Mouse (Mus musculus): ENCODE results near the gene Prg2. TPM values are rescaled to one million over a fixed set of nuclear protein-coding genes. Genes with fewer than 3 reads are reported as not detected.

Prg2 gene
- polyA plus RNA-seq, 1 experiment: 0.16 TPM

- Histone ChIP-seq H3K4me3 (ENCODE audit: insufficient read depth, low read depth, low read length) (no peak overlapping the region), H3K27ac (ENCODE audit: insufficient read depth, low read depth, low read length) (no peak overlapping the region), H3K4me1 (ENCODE audit: control insufficient read depth, insufficient read depth, low read length) (no peaks in the 10 kb centered on the region), H3K27me3 (replicated peaks; ENCODE audit: control insufficient read depth, insufficient read depth, low read length) (no peaks in the 10 kb centered on the region), H3K36me3 (ENCODE audit: control insufficient read depth, insufficient read depth, low read length) (no peaks in the 10 kb centered on the region)
- TF ChIP-seq CTCF (conservative IDR thresholded peaks at IDR 0.05; ENCODE audit: insufficient read depth, insufficient read length, low read depth, low read length) (peak; percentile 29; the same call in 1 of the 2 replicates), POLR2A (IDR thresholded peaks at IDR 0.05; ENCODE audit: low read depth, low read length) (no peak)
- WGBS: 30% methylated on average over 2 of the region's 2 CpGs
- peak; percentile 89 for DNase-seq
Measured at GRCm38 (mm10) chr2:84961300-84961699, 19.0 kb upstream of the Prg2 start.

- no peaks in the 10 kb centered on the region for H3K4me1 ChIP-seq (ENCODE audit: control insufficient read depth, insufficient read depth, low read length)
- no peak for DNase-seq
- H3K36me3 ChIP-seq (ENCODE audit: control insufficient read depth, insufficient read depth, low read length): no peaks in the 10 kb centered on the region
- WGBS: 77% methylated on average over 3 of the region's 3 CpGs
- H3K27ac ChIP-seq (ENCODE audit: insufficient read depth, low read depth, low read length): peak overlapping the region; percentile 71; the same call in 1 of the 2 replicates
- TF ChIP-seq CTCF (conservative IDR thresholded peaks at IDR 0.05; ENCODE audit: insufficient read depth, insufficient read length, low read depth, low read length): no peak
- no peak for TF ChIP-seq POLR2A (IDR thresholded peaks at IDR 0.05; ENCODE audit: low read depth, low read length)
- no peak overlapping the region for H3K4me3 ChIP-seq (ENCODE audit: insufficient read depth, low read depth, low read length)
- H3K27me3 ChIP-seq (replicated peaks; ENCODE audit: control insufficient read depth, insufficient read depth, low read length): no peaks in the 10 kb centered on the region; the same call in 1 of the 2 replicates
Measured at GRCm38 (mm10) chr2:84961901-84962300, 18.4 kb upstream of the Prg2 start.

- WGBS: 55% methylated on average over 6 of the region's 6 CpGs
- DNase-seq: no peak
- H3K27ac ChIP-seq (ENCODE audit: insufficient read depth, low read depth, low read length): no peak overlapping the region
- no peaks in the 10 kb centered on the region for H3K36me3 ChIP-seq (ENCODE audit: control insufficient read depth, insufficient read depth, low read length)
- no peaks in the 10 kb centered on the region for H3K4me1 ChIP-seq (ENCODE audit: control insufficient read depth, insufficient read depth, low read length)
- TF ChIP-seq CTCF (conservative IDR thresholded peaks at IDR 0.05; ENCODE audit: insufficient read depth, insufficient read length, low read depth, low read length) (no peak), POLR2A (IDR thresholded peaks at IDR 0.05; ENCODE audit: low read depth, low read length) (no peak)
- no peak overlapping the region for H3K4me3 ChIP-seq (ENCODE audit: insufficient read depth, low read depth, low read length)
- H3K27me3 ChIP-seq (replicated peaks; ENCODE audit: control insufficient read depth, insufficient read depth, low read length): no peaks in the 10 kb centered on the region; the same call in 1 of the 2 replicates
Measured at GRCm38 (mm10) chr2:84962906-84963507, 17.3 kb upstream of the Prg2 start.

DNA sequence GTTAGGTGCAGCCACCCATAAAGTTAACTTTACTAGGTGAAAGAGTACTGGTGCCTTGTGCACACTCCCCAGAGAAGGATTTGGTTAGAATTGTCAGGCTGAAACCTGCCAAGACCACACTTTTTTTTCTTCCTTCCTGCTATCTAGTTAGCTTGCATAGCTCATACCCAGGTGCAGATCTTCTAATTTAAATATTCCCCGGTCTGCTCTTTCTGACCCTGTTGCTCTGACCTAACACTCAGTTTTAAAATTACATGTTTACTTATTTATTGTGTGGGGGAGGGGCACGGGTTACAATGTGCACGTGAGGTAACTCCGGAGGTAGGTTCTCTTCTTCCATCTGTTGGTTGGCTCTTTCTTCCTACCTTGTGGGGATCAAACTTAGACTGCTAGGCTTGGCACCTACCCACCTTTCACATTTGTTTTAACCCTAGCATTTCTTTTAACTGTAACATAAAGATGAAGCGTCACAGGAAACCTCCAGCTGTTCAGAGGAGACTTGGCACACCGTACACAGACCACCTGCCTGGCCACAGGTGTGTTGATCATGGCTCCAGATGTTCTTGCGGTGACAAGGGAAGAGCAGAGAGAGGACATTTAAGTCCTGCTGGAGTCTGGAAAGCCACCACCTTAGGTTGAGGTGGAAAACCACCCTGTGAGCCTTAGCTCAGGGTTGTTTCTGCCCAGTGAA, 16.0 kb upstream of the Prg2 start:
- H3K36me3 ChIP-seq (ENCODE audit: control insufficient read depth, insufficient read depth, low read length): no peaks in the 10 kb centered on the region
- DNase-seq: no peak
- no peaks in the 10 kb centered on the region; the same call in 1 of the 2 replicates for H3K27me3 ChIP-seq (replicated peaks; ENCODE audit: control insufficient read depth, insufficient read depth, low read length)
- no peaks in the 10 kb centered on the region for H3K4me1 ChIP-seq (ENCODE audit: control insufficient read depth, insufficient read depth, low read length)
- 78% methylated on average over 7 of the region's 7 CpGs for WGBS
- TF ChIP-seq POLR2A (IDR thresholded peaks at IDR 0.05; ENCODE audit: low read depth, low read length): no peak
- H3K4me3 ChIP-seq (ENCODE audit: insufficient read depth, low read depth, low read length): no peak overlapping the region
- no peak overlapping the region for H3K27ac ChIP-seq (ENCODE audit: insufficient read depth, low read depth, low read length)

- no peaks in the 10 kb centered on the region for H3K4me1 ChIP-seq (ENCODE audit: control insufficient read depth, insufficient read depth, low read length)
- no peaks in the 10 kb centered on the region; the same call in 1 of the 2 replicates for H3K27me3 ChIP-seq (replicated peaks; ENCODE audit: control insufficient read depth, insufficient read depth, low read length)
- no peak overlapping the region for H3K27ac ChIP-seq (ENCODE audit: insufficient read depth, low read depth, low read length)
- TF ChIP-seq POLR2A (IDR thresholded peaks at IDR 0.05; ENCODE audit: low read depth, low read length): no peak
- no peak for TF ChIP-seq CTCF (conservative IDR thresholded peaks at IDR 0.05; ENCODE audit: insufficient read depth, insufficient read length, low read depth, low read length)
- 82% methylated on average over 5 of the region's 5 CpGs for WGBS
- no peaks in the 10 kb centered on the region for H3K36me3 ChIP-seq (ENCODE audit: control insufficient read depth, insufficient read depth, low read length)
- DNase-seq: no peak
- no peak overlapping the region for H3K4me3 ChIP-seq (ENCODE audit: insufficient read depth, low read depth, low read length)
Measured at GRCm38 (mm10) chr2:84967318-84967991, 12.8 kb upstream of the Prg2 start.

DNA sequence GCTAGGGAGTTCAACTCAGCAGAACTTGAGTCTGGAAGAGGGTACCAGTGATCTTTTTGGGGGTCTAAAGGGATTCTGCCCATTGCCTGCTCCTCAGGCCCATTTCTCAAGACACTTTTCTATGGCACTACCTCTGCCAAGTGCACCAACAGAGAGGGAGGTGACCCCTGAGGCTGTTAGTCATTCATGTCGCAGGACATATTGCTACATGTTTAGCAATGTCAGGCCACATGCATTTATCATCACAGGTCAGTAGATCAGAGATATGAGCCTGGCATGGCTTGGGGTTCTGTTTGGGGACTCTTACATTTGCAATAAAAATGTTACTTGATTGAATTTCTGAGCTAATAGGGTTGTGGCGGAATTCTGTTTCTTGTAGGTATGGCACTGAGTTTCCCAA, 4.7 kb upstream of the Prg2 start:
- TF ChIP-seq CTCF (conservative IDR thresholded peaks at IDR 0.05; ENCODE audit: insufficient read depth, insufficient read length, low read depth, low read length) (no peak), POLR2A (IDR thresholded peaks at IDR 0.05; ENCODE audit: low read depth, low read length) (no peak)
- no peaks in the 10 kb centered on the region for H3K27me3 ChIP-seq (replicated peaks; ENCODE audit: control insufficient read depth, insufficient read depth, low read length)
- 91% methylated on average over 2 of the region's 2 CpGs for WGBS
- H3K4me1 ChIP-seq (ENCODE audit: control insufficient read depth, insufficient read depth, low read length): no peaks in the 10 kb centered on the region
- H3K4me3 ChIP-seq (ENCODE audit: insufficient read depth, low read depth, low read length): no peak overlapping the region
- no peaks in the 10 kb centered on the region for H3K36me3 ChIP-seq (ENCODE audit: control insufficient read depth, insufficient read depth, low read length)
- no peak overlapping the region for H3K27ac ChIP-seq (ENCODE audit: insufficient read depth, low read depth, low read length)
- DNase-seq: no peak

- WGBS: 75% methylated on average over 1 of the region's 1 CpGs
- Histone ChIP-seq H3K4me1 (ENCODE audit: control insufficient read depth, insufficient read depth, low read length) (no peaks in the 10 kb centered on the region), H3K27me3 (replicated peaks; ENCODE audit: control insufficient read depth, insufficient read depth, low read length) (no peaks in the 10 kb centered on the region), H3K4me3 (ENCODE audit: insufficient read depth, low read depth, low read length) (no peak within 1 kb of the TSS), H3K27ac (ENCODE audit: insufficient read depth, low read depth, low read length) (no peak within 1 kb of the TSS), H3K36me3 (ENCODE audit: control insufficient read depth, insufficient read depth, low read length) (no peaks in the 10 kb centered on the region)
- TF ChIP-seq CTCF (conservative IDR thresholded peaks at IDR 0.05; ENCODE audit: insufficient read depth, insufficient read length, low read depth, low read length) (no peak), POLR2A (IDR thresholded peaks at IDR 0.05; ENCODE audit: low read depth, low read length) (no peak)
- no peak for DNase-seq
Measured at GRCm38 (mm10) chr2:84987930-84988329, 7.7 kb downstream of the Prg2 start, which contains the start of gene Prg3. TSS of gene Prg3 (plus strand) at chr2:84988215.
